Mouse (Mus musculus) embryonic fibroblast, embryonic 13.5 days (primary cell): Measurements from ENCODE around the gene Kif1b.

Source experiments
- CTCF ChIP-seq: IDR thresholded peaks from 2 replicates; pipeline ENCODE4 v1.5.1; 2011; ENCODE audit warnings: mild to moderate bottlenecking, control low read depth, low read length, moderate library complexity, borderline replicate concordance; ENCODE audit not compliant: insufficient read depth
- POLR2A ChIP-seq: IDR thresholded peaks from 2 replicates; pipeline ENCODE4 v1.6.1; 2011; ENCODE audit warnings: low read depth, mild to moderate bottlenecking, control low read depth, low read length, moderate library complexity

- TF ChIP-seq CTCF: no peak
- TF ChIP-seq POLR2A: no peak
Observed at GRCm38 (mm10) chr4:149179160-149179559, 128.3 kb downstream of the Kif1b start.
